Mouse (Mus musculus) midbrain, embryonic 14.5 days (tissue): Measurements from ENCODE around the gene Imp4. TPM values are rescaled to one million over a fixed set of nuclear protein-coding genes. Genes with fewer than 3 reads are reported as not detected.
A peak's percentile ranks its signal among the peaks of the same experiment; 100 is the strongest.

Experiments used
- ATAC-seq: fragments of 200-750 bp; cut with Nextera tagmentation; 2 replicates; pipeline ENCODE4 v1.8.0; 2017; ENCODE audit warnings: moderate number of reproducible peaks, moderate library complexity; ENCODE audit not compliant: low FRiP score, low TSS enrichment
- DNase-seq: peaks from one replicate; pipeline ENCODE4 v3.0.0-alpha.2; 2015
- H3K27ac ChIP-seq: fragments of 300-500 bp; sonication (generic); replicated peaks from 2 replicates; pipeline ENCODE4 v1.5.1; 2014; ENCODE audit warnings: mild to moderate bottlenecking, low read depth, low read length, moderate library complexity
- H3K27me3 ChIP-seq: fragments of 300-500 bp; sonication (generic); 2 replicates; pipeline ENCODE4 v1.6.1; 2014; ENCODE audit warnings: low read length, control low read depth, mixed read lengths; ENCODE audit not compliant: control insufficient read depth, insufficient read depth
- H3K36me3 ChIP-seq: fragments of 300-500 bp; sonication (generic); 2 replicates; pipeline ENCODE4 v1.6.1; 2014; ENCODE audit warnings: low read length, control low read depth; ENCODE audit not compliant: control insufficient read depth, insufficient read depth
- H3K4me1 ChIP-seq: fragments of 300-500 bp; sonication (generic); 2 replicates; pipeline ENCODE4 v1.6.1; 2014; ENCODE audit warnings: mild to moderate bottlenecking, antibody characterized with exemption, low read length, control low read depth; ENCODE audit not compliant: control insufficient read depth, insufficient read depth
- H3K4me2 ChIP-seq: fragments of 300-500 bp; sonication (generic); 2 replicates; pipeline ENCODE4 v1.6.1; 2014; ENCODE audit warnings: mild to moderate bottlenecking, low read length, moderate library complexity
- H3K4me3 ChIP-seq: fragments of 300-500 bp; sonication (generic); replicated peaks from 2 replicates; pipeline ENCODE4 v1.5.1; 2014; ENCODE audit warnings: low read depth, low read length
- H3K9ac ChIP-seq: fragments of 300-500 bp; sonication (generic); replicated peaks from 2 replicates; pipeline ENCODE4 v1.6.1; 2014; ENCODE audit warnings: mild to moderate bottlenecking, low read length, moderate library complexity
- H3K9me3 ChIP-seq: fragments of 300-500 bp; sonication (generic); 2 replicates; pipeline ENCODE4 v1.6.1; 2016; ENCODE audit warnings: low read length, control low read depth, mixed read lengths; ENCODE audit not compliant: control insufficient read depth
- WGBS: fragments of 180-500 bp; shearing (Covaris S2); extraction: QIAGEN DNeasy Blood & Tissue Kit; methylation state at CpG from one replicate; pipeline ENCODE4 v1.1.7; 2014; 5-methylcytosine and 5-hydroxymethylcytosine counted together
- polyA plus RNA-seq: library from polyadenylated mRNA; unstranded; fragments of >200 nt; fragmentation: Nextera tagmentation; extraction: Ambion mirVana; gene quantifications from 2 replicates; pipeline ENCODE4 v1.2.1, GENCODE M21; 2014

Imp4 gene
- polyA plus RNA-seq, 1 experiment from 2014 or later: 61.1 TPM

DNA sequence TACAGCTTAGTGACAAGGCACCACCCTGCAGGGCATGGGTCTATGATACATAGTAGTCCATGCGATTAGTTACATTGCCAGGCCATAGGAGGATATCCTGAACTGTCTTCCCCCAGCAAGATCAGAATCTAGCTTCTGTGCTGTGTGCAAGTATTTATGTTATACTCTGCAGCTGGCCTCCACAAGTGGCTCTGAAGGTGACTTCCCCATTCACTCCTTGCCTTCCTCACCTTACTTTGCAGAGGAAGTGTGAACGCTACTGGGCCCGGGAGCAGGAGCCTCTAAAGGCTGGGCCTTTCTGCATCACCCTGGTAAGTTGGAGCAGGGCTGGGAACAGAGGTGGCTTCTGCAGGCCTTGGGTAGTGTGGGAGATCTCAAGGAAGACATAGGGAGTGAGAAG is 28.4 kb downstream of the Imp4 start:
- ATAC-seq (no peak), DNase-seq (no peak)
- no peak overlapping the region for H3K4me3 ChIP-seq
- H3K9me3 ChIP-seq: no peaks in the 10 kb centered on the region
- H3K27me3 ChIP-seq: peaks cover 11% of the 10 kb centered on the region; the same call in 1 of the 2 replicates
- H3K36me3 ChIP-seq: no peaks in the 10 kb centered on the region
- no peak overlapping the region for H3K9ac ChIP-seq
- WGBS: 62% methylated on average over 3 of the region's 3 CpGs
- no peak overlapping the region for H3K27ac ChIP-seq
- 0 out of 2 replicates have a peak, but pooled peaks cover 7% of the 10 kb centered on the region for H3K4me1 ChIP-seq
- no peak overlapping the region for H3K4me2 ChIP-seq

DNA sequence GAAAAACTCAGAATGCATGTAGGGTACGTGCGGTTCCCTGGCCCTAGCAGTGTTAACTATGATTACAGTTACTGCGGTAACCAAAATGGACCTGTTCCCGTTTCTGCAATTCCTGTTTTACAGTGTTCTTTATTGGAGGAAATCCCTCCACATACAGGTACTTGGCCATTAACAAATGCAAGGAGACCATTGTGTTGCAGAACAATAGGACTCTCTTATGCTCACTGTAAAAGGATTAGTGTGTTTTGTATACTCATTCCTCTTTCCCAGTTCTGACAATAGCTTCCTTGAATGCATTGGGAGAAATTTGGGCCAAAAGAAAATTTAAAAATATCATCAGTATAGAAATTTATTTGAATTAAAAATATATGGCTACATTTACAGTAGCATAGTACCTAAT is 28.8 kb downstream of the Imp4 start:
- DNase-seq (no peak), ATAC-seq (no peak)
- Histone ChIP-seq H3K9ac (no peak overlapping the region), H3K4me3 (no peak overlapping the region), H3K4me1 (0 out of 2 replicates have a peak, but pooled peaks cover 8% of the 10 kb centered on the region), H3K27me3 (peaks cover 14% of the 10 kb centered on the region; the same call in 1 of the 2 replicates), H3K9me3 (no peaks in the 10 kb centered on the region), H3K4me2 (no peak overlapping the region), H3K27ac (no peak overlapping the region), H3K36me3 (no peaks in the 10 kb centered on the region)
- WGBS: 75% methylated on average over 4 of the region's 4 CpGs

DNA sequence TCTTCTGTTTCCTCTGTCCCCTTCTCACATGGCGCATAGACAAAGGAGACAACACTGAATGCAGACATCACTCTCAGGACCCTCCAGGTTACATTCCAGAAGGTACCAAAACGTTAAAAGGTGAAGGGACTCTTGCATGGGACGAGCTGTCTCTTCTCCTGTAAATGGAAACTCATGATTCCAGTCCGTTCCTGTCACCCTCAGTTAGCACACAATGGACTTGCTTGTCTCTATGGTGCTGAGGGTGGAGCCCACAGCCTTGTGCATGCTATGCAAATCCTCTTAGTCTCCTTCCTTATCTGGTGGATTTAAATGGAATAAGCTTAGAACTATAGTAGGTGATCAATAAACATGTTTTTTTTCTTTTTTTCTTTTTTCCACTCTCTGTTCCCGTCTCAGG is 30.1 kb downstream of the Imp4 start:
- DNase-seq (no peak), ATAC-seq (no peak)
- Histone ChIP-seq H3K27me3 (peaks cover 18% of the 10 kb centered on the region; the same call in 1 of the 2 replicates), H3K27ac (no peak overlapping the region), H3K9ac (no peak overlapping the region), H3K4me1 (0 out of 2 replicates have a peak, but pooled peaks cover 8% of the 10 kb centered on the region), H3K4me3 (no peak overlapping the region), H3K4me2 (no peak overlapping the region), H3K9me3 (no peaks in the 10 kb centered on the region), H3K36me3 (no peaks in the 10 kb centered on the region)
- 56% methylated on average over 5 of the region's 5 CpGs for WGBS

DNA sequence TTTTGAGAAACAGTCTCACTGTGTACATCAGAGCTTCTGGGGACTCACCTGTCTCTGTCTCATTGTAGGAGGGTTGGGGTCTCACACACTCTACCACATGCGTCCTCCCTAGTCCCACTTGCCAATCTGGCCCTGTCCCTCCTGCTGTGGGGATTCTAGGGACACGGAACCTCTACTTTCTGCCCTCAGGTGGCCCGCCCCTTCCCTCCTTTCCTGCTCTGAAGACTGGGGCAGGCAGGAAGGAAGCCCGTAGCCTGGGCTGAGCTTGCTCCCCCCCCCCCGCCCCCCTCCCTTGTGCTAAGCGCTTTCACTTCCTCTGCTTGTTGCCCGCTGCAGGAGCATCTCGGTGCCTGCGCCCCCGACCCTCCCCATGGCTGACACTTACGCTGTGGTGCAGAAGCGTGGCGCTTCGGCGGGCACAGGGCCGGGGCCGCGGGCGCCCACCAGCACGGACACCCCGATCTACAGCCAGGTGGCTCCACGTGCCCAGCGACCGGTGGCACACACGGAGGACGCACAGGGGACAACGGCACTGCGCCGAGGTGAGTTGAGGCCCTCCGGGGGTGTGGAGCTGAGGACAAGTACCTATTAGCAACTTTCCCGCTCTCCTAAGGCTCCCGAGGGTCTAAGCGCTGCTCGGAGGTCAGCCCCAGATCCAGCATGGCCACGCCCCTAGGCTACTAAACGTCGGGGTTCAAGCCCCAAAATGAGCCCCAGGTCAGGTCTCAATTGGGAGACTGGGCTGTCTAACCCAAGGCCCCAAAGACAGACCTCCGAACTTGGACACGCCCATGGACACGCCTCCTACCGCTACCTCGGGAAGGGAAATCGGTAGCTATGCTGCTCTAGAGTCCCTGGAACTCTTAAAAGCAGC is 33.0 kb downstream of the Imp4 start:
- Histone ChIP-seq H3K4me1 (0 out of 2 replicates have a peak, but pooled peaks cover 8% of the 10 kb centered on the region), H3K36me3 (no peaks in the 10 kb centered on the region), H3K9me3 (no peaks in the 10 kb centered on the region), H3K9ac (peak overlapping the region; percentile 44), H3K27ac (no peak overlapping the region), H3K27me3 (peaks cover 18% of the 10 kb centered on the region; the same call in 1 of the 2 replicates), H3K4me3 (peak overlapping the region; percentile 42), H3K4me2 (peak overlapping the region; percentile 84)
- under 1% methylated on average over 42 of the region's 43 CpGs for WGBS
- peak; percentile 32 for DNase-seq
- ATAC-seq: peak; percentile 57

DNA sequence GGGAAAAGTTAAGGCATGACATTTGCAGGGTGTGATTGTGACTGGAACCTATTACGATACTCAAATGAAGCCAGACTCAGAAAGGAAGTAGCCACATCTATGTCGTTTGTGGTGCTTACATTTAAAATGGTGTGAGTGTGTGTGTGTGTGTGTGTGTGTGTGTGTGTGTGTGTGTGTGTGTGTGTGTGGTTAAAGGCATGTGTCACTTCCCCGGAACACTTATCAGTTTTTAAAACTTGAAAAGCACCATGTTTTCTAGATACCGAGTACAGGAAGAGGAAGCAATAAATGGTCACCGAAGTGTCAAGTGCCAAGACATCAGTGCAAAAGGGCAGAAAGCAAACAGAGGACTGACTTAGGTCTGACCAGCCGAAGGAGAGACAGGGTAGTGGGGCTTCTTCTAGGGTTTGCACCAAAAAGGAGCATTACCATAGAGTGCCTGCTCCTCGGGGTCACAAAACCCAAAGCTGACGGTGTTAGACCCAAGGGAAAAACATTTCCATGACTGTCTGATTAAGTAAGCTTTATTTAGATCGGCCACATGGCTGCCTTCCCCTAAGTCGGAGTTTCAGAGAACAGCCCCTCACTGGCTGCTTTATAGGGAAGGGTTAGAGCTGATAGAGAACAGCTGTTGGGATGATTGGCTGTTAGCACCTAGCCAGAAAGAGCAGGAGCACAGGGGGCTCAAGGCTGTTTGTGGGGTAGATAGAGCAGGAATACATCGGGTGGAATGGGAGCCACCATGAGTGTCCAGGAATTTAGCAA is 39.4 kb downstream of the Imp4 start:
- no peak overlapping the region for H3K27ac ChIP-seq
- no peak overlapping the region for H3K4me2 ChIP-seq
- H3K4me1 ChIP-seq: no peaks in the 10 kb centered on the region
- no peak overlapping the region for H3K9ac ChIP-seq
- WGBS: 73% methylated on average over 11 of the region's 11 CpGs
- H3K4me3 ChIP-seq: no peak overlapping the region
- no peaks in the 10 kb centered on the region for H3K27me3 ChIP-seq
- ATAC-seq (no peak), DNase-seq (no peak)
- no peaks in the 10 kb centered on the region for H3K36me3 ChIP-seq
- H3K9me3 ChIP-seq: no peaks in the 10 kb centered on the region

DNA sequence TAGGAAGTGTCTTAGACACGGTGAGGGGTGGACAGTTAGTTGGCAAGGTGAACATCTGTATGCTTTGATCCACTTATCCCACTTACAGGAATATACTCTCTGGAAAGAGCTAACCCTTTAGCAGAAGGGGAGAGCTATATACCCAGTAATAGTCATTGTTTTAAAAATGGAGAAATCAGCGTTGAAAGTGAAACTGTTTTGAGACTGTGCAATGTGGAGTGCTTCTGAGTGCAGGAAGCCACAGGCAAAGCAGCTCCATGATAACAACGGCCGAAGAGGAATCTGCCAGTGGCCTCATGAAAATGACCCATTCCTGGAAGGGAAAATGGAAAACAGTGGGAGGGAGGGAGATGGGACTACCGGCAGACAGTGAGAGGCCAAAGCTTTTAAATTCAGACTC is 41.1 kb downstream of the Imp4 start:
- WGBS: 87% methylated on average over 5 of the region's 5 CpGs

DNA sequence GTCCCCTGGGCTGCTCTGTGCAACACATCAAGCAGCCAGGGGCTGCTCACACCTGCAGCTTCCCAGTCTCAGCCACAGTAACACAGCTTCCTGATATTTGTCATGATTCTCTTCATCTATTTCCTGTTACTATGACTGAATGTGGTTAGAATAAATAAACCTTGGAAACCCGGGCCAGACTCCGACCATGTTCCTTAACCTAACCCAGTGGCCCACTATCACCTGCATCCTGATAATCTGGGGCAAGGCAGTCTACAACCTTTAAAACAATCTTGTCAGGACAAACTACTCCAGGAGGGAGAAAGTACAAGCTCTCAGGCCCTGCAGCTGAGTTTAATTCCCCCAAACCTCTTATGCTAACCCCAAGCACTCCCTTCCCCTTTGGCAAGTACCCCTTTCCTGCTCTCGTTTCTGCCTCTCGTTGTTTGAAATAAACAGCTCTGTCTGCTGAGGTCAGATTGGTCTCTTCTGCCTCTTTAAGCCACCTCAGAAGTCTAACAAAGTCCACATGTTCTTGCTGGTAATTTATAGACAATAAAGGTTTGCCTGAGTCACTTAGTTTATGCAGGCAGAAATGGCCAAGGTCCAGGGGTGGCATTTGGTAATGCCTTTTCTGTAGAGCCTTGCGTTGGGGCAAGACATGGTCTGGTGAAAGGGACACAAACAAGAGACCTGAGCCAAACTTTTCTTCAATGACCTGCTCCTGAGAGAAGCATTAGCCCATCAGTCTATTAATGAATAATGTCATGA is 42.4 kb downstream of the Imp4 start:
- H3K27ac ChIP-seq: no peak overlapping the region
- H3K4me2 ChIP-seq: no peak overlapping the region
- ATAC-seq (no peak), DNase-seq (no peak)
- no peaks in the 10 kb centered on the region for H3K4me1 ChIP-seq
- H3K9me3 ChIP-seq: no peaks in the 10 kb centered on the region
- no peak overlapping the region for H3K9ac ChIP-seq
- H3K36me3 ChIP-seq: no peaks in the 10 kb centered on the region
- H3K27me3 ChIP-seq: no peaks in the 10 kb centered on the region
- no peak overlapping the region for H3K4me3 ChIP-seq
- 85% methylated on average over 5 of the region's 5 CpGs for WGBS

More for the DNA sequence above, 41.1 kb downstream of the Imp4 start:
- H3K27me3 ChIP-seq: no peaks in the 10 kb centered on the region
- DNase-seq (no peak), ATAC-seq (no peak)
- no peak overlapping the region for H3K27ac ChIP-seq
- no peak overlapping the region for H3K4me3 ChIP-seq
- H3K9ac ChIP-seq: no peak overlapping the region
- H3K9me3 ChIP-seq: no peaks in the 10 kb centered on the region
- H3K4me2 ChIP-seq: no peak overlapping the region
- H3K4me1 ChIP-seq: no peaks in the 10 kb centered on the region
- no peaks in the 10 kb centered on the region for H3K36me3 ChIP-seq

DNA sequence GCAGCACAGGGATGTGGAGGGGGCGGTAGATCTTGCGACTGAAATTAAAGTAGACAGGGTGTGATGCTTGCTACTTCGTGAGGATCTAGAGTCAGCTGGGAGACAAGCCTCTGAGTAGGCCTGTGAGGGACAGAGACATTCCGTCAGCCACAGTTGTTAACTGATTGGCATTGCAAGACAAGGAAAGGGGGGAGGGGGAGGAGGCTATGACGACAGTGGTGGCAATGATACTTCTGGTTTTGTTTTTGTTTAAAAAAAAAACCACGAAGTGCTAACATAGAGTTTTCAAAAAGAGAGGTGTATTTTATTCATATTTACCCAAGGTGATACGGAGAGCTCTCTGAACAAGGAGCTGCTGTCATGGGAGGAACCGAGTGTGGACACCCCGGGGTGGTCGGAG is 44.8 kb downstream of the Imp4 start:
- no peak overlapping the region for H3K9ac ChIP-seq
- 79% methylated on average over 10 of the region's 10 CpGs for WGBS
- H3K4me1 ChIP-seq: no peaks in the 10 kb centered on the region
- no peak overlapping the region for H3K4me3 ChIP-seq
- ATAC-seq (no peak), DNase-seq (no peak)
- H3K4me2 ChIP-seq: no peak overlapping the region
- H3K36me3 ChIP-seq: no peaks in the 10 kb centered on the region
- H3K27ac ChIP-seq: no peak overlapping the region
- H3K27me3 ChIP-seq: no peaks in the 10 kb centered on the region
- no peaks in the 10 kb centered on the region for H3K9me3 ChIP-seq
